Mouse (Mus musculus) thymus, adult 2 months (tissue): ENCODE results near the gene Supt3.

ENCODE experiments used
- CTCF ChIP-seq: fragments of 200-500 bp; IDR thresholded peaks from 2 replicates; pipeline ENCODE4 v1.5.1; 2012; ENCODE audit warnings: mild to moderate bottlenecking, control low read depth, low read length, moderate library complexity, borderline replicate concordance; ENCODE audit not compliant: control insufficient read depth, poor library complexity, insufficient read depth; ENCODE audit errors: extremely low read depth
- POLR2A ChIP-seq: fragments of 200-500 bp; IDR thresholded peaks from 2 replicates; pipeline ENCODE4 v1.6.1; 2012; ENCODE audit warnings: mild to moderate bottlenecking, low read length, control low read depth, moderate library complexity; ENCODE audit not compliant: control insufficient read depth, poor library complexity, insufficient read depth; ENCODE audit errors: extremely low read depth

DNA sequence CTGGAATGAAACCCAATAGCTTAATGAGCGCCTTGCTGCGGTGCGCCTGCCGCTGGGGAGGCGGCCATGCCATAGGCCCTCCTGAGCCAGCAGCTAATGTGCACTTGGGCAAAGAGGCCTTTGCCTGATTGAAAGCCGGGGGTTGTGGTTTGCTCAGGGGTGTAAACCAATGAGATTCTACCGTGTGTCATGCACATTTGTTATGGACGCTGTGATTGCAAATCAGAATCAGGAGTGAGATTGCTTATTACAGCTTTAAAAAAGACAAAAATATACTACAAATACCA is 296.3 kb downstream of the Supt3 start:
- TF ChIP-seq POLR2A (no peak), CTCF (no peak)
